Comparison of ENCODE assay signal across 35 mouse cellular contexts in genomic region chr16:32437266-32437665, GRCm38 (mm10). TPM values are rescaled to one million over a fixed set of nuclear protein-coding genes. Genes with fewer than 3 reads are reported as not detected.
DNase-seq lines count a peak whose midpoint lies in the region; ATAC-seq and TF ChIP-seq lines count a peak whose summit lies in the region.
"Had no signal": no experiment of that assay in that cellular context is flagged by ENCODE, and none has a peak within 500 bp of the region (broad histone marks: within the 10 kb centered on the region; RNA-seq: fewer than 3 reads in every experiment).

No protein-coding gene starts in this region.

- no peak overlapping the region for H3K4me2 ChIP-seq in forebrain, embryonic 14.5 days (ENCODE audit: low read length)
- H3K4me2 ChIP-seq: embryonic facial prominence, embryonic 13.5 days; forebrain, embryonic 12.5 days; heart, embryonic 13.5 days; hindbrain, embryonic 14.5 days had no signal

- no peak for TF ChIP-seq CTCF in gastrocnemius, adult 2 months (IDR thresholded peaks at IDR 0.05)

- no peak overlapping the region for H3K9ac ChIP-seq in forebrain, embryonic 14.5 days (ENCODE audit: low read length)
- H3K9ac ChIP-seq: embryonic facial prominence, embryonic 13.5 days; forebrain, embryonic 12.5 days; heart, embryonic 13.5 days; hindbrain, embryonic 14.5 days had no signal

- peaks cover 85% of the 10 kb centered on the region for H3K4me1 ChIP-seq in megakaryocyte, embryonic 14.5 days
- H3K4me1 ChIP-seq in forebrain, embryonic 14.5 days (ENCODE audit: control insufficient read depth, insufficient read depth, low read length), result no peaks in the 10 kb centered on the region
- H3K4me1 ChIP-seq: forebrain, embryonic 12.5 days had no signal

- peak overlapping the region; percentile 93 for H3K27ac ChIP-seq in gastrocnemius, adult 2 months
- no peak overlapping the region for H3K27ac ChIP-seq in forebrain, embryonic 14.5 days (ENCODE audit: low read depth, low read length)
- H3K27ac ChIP-seq: embryonic facial prominence, embryonic 10.5 days; embryonic facial prominence, embryonic 13.5 days; forebrain, embryonic 12.5 days; heart, adult 2 months; heart, embryonic 10.5 days; heart, embryonic 13.5 days; hindbrain, embryonic 14.5 days; hindbrain, postnatal 0 days had no signal

- no peaks in the 10 kb centered on the region for H3K27me3 ChIP-seq in megakaryocyte, embryonic 14.5 days (replicated peaks)
- no peaks in the 10 kb centered on the region for H3K27me3 ChIP-seq in forebrain, embryonic 14.5 days (replicated peaks; ENCODE audit: control insufficient read depth, insufficient read depth, low read length)
- H3K27me3 ChIP-seq: embryonic facial prominence, embryonic 13.5 days; forebrain, embryonic 12.5 days; heart, embryonic 13.5 days had no signal

- H3K36me3 ChIP-seq in megakaryocyte, embryonic 14.5 days (replicated peaks; ENCODE audit: low read length), result peaks cover 65% of the 10 kb centered on the region
- H3K36me3 ChIP-seq in forebrain, embryonic 14.5 days (ENCODE audit: control insufficient read depth, insufficient read depth, low read length), result no peaks in the 10 kb centered on the region
- H3K36me3 ChIP-seq: embryonic facial prominence, embryonic 13.5 days; forebrain, embryonic 12.5 days had no signal

- WGBS in forebrain, embryonic 14.5 days, result 100% methylated on average over 1 of the region's 1 CpGs

- H3K9me3 ChIP-seq in megakaryocyte, embryonic 14.5 days, result no peaks in the 10 kb centered on the region
- no peaks in the 10 kb centered on the region for H3K9me3 ChIP-seq in forebrain, embryonic 14.5 days (replicated peaks; ENCODE audit: control insufficient read depth, low read length)
- H3K9me3 ChIP-seq: embryonic facial prominence, embryonic 10.5 days; embryonic facial prominence, embryonic 13.5 days; forebrain, embryonic 12.5 days; heart, embryonic 10.5 days; heart, embryonic 13.5 days had no signal

- no peak for ATAC-seq in megakaryocyte, adult 5-6 weeks (ENCODE audit: poor library complexity, severe bottlenecking)
- no peak for ATAC-seq in forebrain, embryonic 14.5 days
- ATAC-seq: activated CD4-positive, CD25-positive, alpha-beta regulatory T cell, adult 4 months; CD4-positive, CD25-positive, alpha-beta regulatory T cell, adult 4 months; forebrain, embryonic 16.5 days; hindbrain, postnatal 0 days; inflammation-experienced regulatory T-cells, adult 6 months had no signal

- peak; percentile 40 for DNase-seq in gastrocnemius, adult 2 months
- no peak for DNase-seq in gastrocnemius, postnatal 4 days (ENCODE audit: low spot score in 2 of 2)
- DNase-seq in kidney, postnatal 36 days, result peak; percentile 29 to 54
- no peak for DNase-seq in kidney, adult 9 months
- DNase-seq in forebrain, embryonic 14.5 days (ENCODE audit: low spot score), result no peak
- DNase-seq: adrenal gland, adult 8-10 months; adrenal gland, postnatal 25 days; cerebellum, adult 11-12 months; cerebellum, adult 8-10 months; cerebellum, postnatal 10 days; cerebellum, postnatal 36 days; embryo, embryonic 11 days; heart, adult 2 months; heart, postnatal 14 days; heart, postnatal 4 days had no signal

- H3K4me3 ChIP-seq in gastrocnemius, adult 2 months, result no peak overlapping the region
- H3K4me3 ChIP-seq in megakaryocyte, embryonic 14.5 days (replicated peaks), result peak overlapping the region; percentile 77
- H3K4me3 ChIP-seq in forebrain, embryonic 14.5 days (ENCODE audit: low read depth, low read length), result no peak overlapping the region
- H3K4me3 ChIP-seq: embryonic facial prominence, embryonic 10.5 days; embryonic facial prominence, embryonic 13.5 days; erythroblast, embryonic 14.5 days; forebrain, embryonic 12.5 days; heart, adult 2 months; heart, embryonic 10.5 days; heart, embryonic 13.5 days had no signal

- intact Hi-C loops in gastrocnemius, adult 2 months (cut with DNase I), result no loop called here

RNA-seq across cellular contexts. Expression of gene Pcyt1a, which starts 6.5 kb away (rescaled TPM):
- 100 to 1,000 TPM; 108 to 123 TPM for total RNA-seq in gastrocnemius, adult 2 months (2021)
- total RNA-seq in gastrocnemius, postnatal 4 days (2021), result 10 to 100 TPM; 62.8 to 82.8 TPM
- polyA plus RNA-seq in megakaryocyte, embryonic 14.5 days (2012; ENCODE audit: insufficient read depth, low replicate concordance), result 14.2 and 47.1 TPM in 2 replicates
- total RNA-seq in megakaryocyte, adult 5-6 weeks (2015), result 32.5 and 38.2 TPM in 2 replicates
- 43.9 and 59.9 TPM in 2 replicates for total RNA-seq in megakaryocyte, adult 5-6 weeks (2017)
- polyA plus RNA-seq in forebrain, embryonic 14.5 days (2014; fragmentation: Nextera tagmentation; extraction: Ambion mirVana), result 45.3 and 53.8 TPM in 2 replicates

RNA-seq across cellular contexts. Expression of gene Tctex1d2, which starts 17.8 kb away (rescaled TPM):
- 1 to 10 TPM; 5.3 TPM for total RNA-seq in gastrocnemius, adult 2 months (2021)
- 1 to 10 TPM; 4.6 to 4.8 TPM for total RNA-seq in gastrocnemius, postnatal 4 days (2021)
- polyA plus RNA-seq in megakaryocyte, embryonic 14.5 days (2012; ENCODE audit: insufficient read depth, low replicate concordance), result not detected in 2 replicates
- 25.3 and 25.4 TPM in 2 replicates for total RNA-seq in megakaryocyte, adult 5-6 weeks (2015)
- 26.2 and 30.9 TPM in 2 replicates for total RNA-seq in megakaryocyte, adult 5-6 weeks (2017)
- polyA plus RNA-seq in forebrain, embryonic 14.5 days (2014; fragmentation: Nextera tagmentation; extraction: Ambion mirVana), result 38.6 and 42.6 TPM in 2 replicates
- polyA plus RNA-seq: erythroblast, embryonic 14.5 days had no signal

RNA-seq across cellular contexts. Expression of gene Tm4sf19, which starts 37.0 kb away (rescaled TPM):
- not detected for total RNA-seq in gastrocnemius, adult 2 months (2021)
- not detected for total RNA-seq in gastrocnemius, postnatal 4 days (2021)
- 0.83 TPM in 1 of 2 replicates, not detected in the other for polyA plus RNA-seq in megakaryocyte, embryonic 14.5 days (2012; ENCODE audit: insufficient read depth, low replicate concordance)
- not detected in 2 replicates for total RNA-seq in megakaryocyte, adult 5-6 weeks (2015)
- total RNA-seq in megakaryocyte, adult 5-6 weeks (2017), result not detected in 2 replicates
- not detected in 2 replicates for polyA plus RNA-seq in forebrain, embryonic 14.5 days (2014; fragmentation: Nextera tagmentation; extraction: Ambion mirVana)
- total RNA-seq: adrenal gland, postnatal 25 days; gastrocnemius, adult 8-10 months; granulocyte monocyte progenitor cell, adult 5-6 weeks; heart, adult 2 months; heart, postnatal 14 days; heart, postnatal 4 days; hindbrain, postnatal 0 days had no signal
- polyA plus RNA-seq: activated CD4-positive, CD25-positive, alpha-beta regulatory T cell, adult 4 months; C2C12; CD4-positive, CD25-positive, alpha-beta regulatory T cell, adult 4 months; cortical plate, adult 2 months; embryonic facial prominence, embryonic 10.5 days; embryonic facial prominence, embryonic 13.5 days; erythroblast, embryonic 14.5 days; forebrain, embryonic 12.5 days; forebrain, embryonic 16.5 days; heart, embryonic 10.5 days; heart, embryonic 16.5 days; hindbrain, embryonic 11.5 days; hindbrain, embryonic 14.5 days; hindbrain, postnatal 0 days; inflammation-experienced regulatory T-cells, adult 6 months had no signal

RNA-seq across cellular contexts. Expression of gene Slc51a, which starts 50.4 kb away (rescaled TPM):
- total RNA-seq in gastrocnemius, adult 2 months (2021), result not detected
- not detected for total RNA-seq in gastrocnemius, postnatal 4 days (2021)
- not detected in 2 replicates for polyA plus RNA-seq in megakaryocyte, embryonic 14.5 days (2012; ENCODE audit: insufficient read depth, low replicate concordance)
- total RNA-seq in megakaryocyte, adult 5-6 weeks (2015), result not detected in 2 replicates
- total RNA-seq in megakaryocyte, adult 5-6 weeks (2017), result 0.94 TPM in 1 of 2 replicates, not detected in the other
- 0.20 and 0.21 TPM in 2 replicates for polyA plus RNA-seq in forebrain, embryonic 14.5 days (2014; fragmentation: Nextera tagmentation; extraction: Ambion mirVana)
- total RNA-seq: adrenal gland, postnatal 25 days; gastrocnemius, adult 8-10 months; hindbrain, postnatal 0 days had no signal
- polyA plus RNA-seq: activated CD4-positive, CD25-positive, alpha-beta regulatory T cell, adult 4 months; CD4-positive, CD25-positive, alpha-beta regulatory T cell, adult 4 months; erythroblast, embryonic 14.5 days; hindbrain, postnatal 0 days; inflammation-experienced regulatory T-cells, adult 6 months had no signal

RNA-seq across cellular contexts. Expression of gene Zdhhc19, which starts 58.8 kb away (rescaled TPM):
- total RNA-seq in gastrocnemius, adult 2 months (2021), result not detected
- not detected for total RNA-seq in gastrocnemius, postnatal 4 days (2021)
- 0.20 TPM in 1 of 2 replicates, not detected in the other for polyA plus RNA-seq in megakaryocyte, embryonic 14.5 days (2012; ENCODE audit: insufficient read depth, low replicate concordance)
- 0.33 TPM in 1 of 2 replicates, not detected in the other for total RNA-seq in megakaryocyte, adult 5-6 weeks (2015)
- total RNA-seq in megakaryocyte, adult 5-6 weeks (2017), result not detected in 2 replicates
- polyA plus RNA-seq in forebrain, embryonic 14.5 days (2014; fragmentation: Nextera tagmentation; extraction: Ambion mirVana), result not detected in 2 replicates
- total RNA-seq: adrenal gland, adult 8-10 months; adrenal gland, postnatal 25 days; gastrocnemius, adult 8-10 months; granulocyte monocyte progenitor cell, adult 5-6 weeks; heart, adult 2 months; heart, postnatal 14 days; hindbrain, postnatal 0 days had no signal
- polyA plus RNA-seq: activated CD4-positive, CD25-positive, alpha-beta regulatory T cell, adult 4 months; C2C12; CD4-positive, CD25-positive, alpha-beta regulatory T cell, adult 4 months; cortical plate, adult 2 months; embryonic facial prominence, embryonic 10.5 days; embryonic facial prominence, embryonic 13.5 days; erythroblast, embryonic 14.5 days; forebrain, embryonic 12.5 days; forebrain, embryonic 16.5 days; heart, adult 2 months; heart, embryonic 10.5 days; heart, embryonic 13.5 days; heart, embryonic 16.5 days; hindbrain, embryonic 11.5 days; hindbrain, embryonic 14.5 days had no signal

Comparison
In these comparisons a context has a peak if more than half of its experiments do, and no peak if none do; other contexts are left out.
1. DNase-seq: peak in gastrocnemius, adult 2 months (single experiment) and kidney, postnatal 36 days (2 of 2); none in gastrocnemius, postnatal 4 days (0 of 2), kidney, adult 9 months (single experiment) and forebrain, embryonic 14.5 days (single experiment).
2. RNA of gene Tctex1d2, which starts 17.8 kb away (total RNA-seq): 25.3 to 30.9 TPM in megakaryocyte, adult 5-6 weeks; 5.3 TPM in gastrocnemius, adult 2 months and 4.6 to 4.8 TPM in gastrocnemius, postnatal 4 days; every median in the first group is over 4 times any median in the second.